Mouse (Mus musculus): ENCODE data around the gene Dph2. TPM values are rescaled to one million over a fixed set of nuclear protein-coding genes. Genes with fewer than 3 reads are reported as not detected.

The Dph2 gene
- total RNA-seq, 2 experiments from 2014 or later = 4.6 to 5.3 TPM

DNA sequence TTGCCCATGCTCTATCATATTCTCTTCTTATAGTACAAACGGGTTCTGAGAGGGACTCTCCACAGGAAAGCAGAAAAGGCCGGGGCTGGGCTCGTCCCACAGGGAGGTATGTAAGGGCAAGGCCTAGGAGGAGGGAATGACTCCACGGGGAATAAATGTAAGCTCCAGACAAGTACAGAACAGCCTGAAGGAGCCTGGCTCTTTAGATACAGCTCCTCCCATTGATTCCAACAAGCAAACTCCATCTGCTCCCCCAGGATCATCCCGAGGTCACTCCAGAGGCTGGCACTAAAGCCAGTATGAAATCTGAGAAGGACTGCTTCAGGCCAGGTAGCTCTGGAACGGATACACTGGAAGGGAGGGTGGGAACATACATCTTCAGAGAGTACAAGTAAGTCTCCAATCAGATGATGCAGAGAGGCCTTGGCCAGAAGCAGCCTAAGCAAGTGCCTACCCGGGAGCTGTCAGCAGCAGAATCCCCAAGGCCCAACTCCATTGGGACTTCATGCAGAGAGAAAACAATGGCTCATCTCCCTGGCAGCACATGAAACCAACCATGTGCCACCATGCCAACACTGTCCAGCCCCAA is 20.9 kb upstream of the Dph2 start:
- no peak for DNase-seq (ENCODE audit: low spot score in 2 of 2)

DNA sequence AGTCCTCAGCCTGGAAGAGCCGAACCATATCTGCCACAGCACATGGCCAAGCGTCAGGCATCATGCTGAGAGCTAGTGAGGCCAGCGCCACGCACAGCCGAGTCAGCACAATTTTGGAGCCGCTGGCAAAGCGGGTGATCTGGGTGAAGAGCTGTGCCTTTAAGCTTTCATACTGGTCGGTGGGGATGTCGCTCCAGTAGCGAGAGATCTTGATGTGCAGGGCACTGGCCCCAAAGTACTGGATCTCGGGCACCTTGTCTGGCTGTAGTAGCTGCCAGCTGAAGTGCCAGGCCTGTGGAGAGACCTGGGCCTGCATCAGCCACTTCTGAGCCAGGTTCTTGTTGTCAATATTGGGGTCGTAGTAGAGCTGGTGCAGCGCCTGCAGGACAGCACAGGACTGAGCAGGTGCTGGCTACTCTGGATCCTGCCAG is 20.3 kb upstream of the Dph2 start:
- DNase-seq (ENCODE audit: low spot score in 2 of 2) = no peak

DNA sequence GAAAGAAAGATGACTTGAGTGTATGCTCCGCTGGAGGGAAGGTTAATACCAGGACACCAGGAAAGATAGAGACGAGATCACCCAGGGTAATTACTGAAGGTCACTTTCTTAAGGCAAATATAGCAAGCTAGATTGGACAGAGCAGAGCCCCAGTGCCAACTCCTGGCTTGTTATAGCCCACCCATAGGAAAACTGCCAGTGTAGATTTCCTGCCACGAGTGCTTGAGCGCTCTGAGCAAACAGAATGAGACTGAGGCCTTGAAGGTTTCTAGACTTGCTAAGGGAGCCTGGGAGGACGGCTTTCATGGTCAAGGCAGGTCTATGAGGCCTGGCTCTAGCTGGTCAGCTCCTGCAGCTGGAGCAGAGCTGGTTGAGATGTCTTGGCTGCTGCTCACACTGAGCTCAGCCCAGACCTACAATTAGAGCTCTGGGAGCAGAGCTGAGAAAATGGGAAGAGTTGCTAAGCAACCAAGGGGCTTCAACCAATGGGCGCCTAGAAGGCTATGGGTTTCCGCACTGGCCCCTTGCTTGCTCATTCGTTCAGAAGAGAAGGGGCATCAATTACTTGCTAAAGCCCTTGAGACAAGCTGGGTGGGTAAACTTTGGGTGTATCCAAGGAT is 17.1 kb upstream of the Dph2 start:
- DNase-seq (ENCODE audit: low spot score in 2 of 2) = no peak

DNA sequence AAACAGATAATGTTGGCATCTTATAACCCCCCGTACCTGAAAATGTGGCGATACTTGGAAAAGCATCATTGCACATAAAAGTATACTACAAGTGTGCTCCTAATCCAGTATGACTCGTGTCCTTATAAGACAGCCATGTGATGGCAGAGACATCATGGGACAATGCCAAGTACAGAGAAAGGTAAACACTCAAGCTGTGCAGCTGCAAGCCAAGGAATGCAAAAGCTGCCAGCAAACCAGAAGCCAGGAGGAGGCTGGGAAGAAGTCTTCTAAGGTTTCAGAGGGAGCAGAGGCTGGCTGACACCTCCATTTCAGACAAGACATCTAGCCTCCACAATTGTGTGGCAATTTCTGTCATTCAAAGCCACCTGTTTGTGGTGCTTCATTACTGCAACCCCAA is 14.4 kb upstream of the Dph2 start:
- no peak for DNase-seq (ENCODE audit: low spot score in 2 of 2)

DNA sequence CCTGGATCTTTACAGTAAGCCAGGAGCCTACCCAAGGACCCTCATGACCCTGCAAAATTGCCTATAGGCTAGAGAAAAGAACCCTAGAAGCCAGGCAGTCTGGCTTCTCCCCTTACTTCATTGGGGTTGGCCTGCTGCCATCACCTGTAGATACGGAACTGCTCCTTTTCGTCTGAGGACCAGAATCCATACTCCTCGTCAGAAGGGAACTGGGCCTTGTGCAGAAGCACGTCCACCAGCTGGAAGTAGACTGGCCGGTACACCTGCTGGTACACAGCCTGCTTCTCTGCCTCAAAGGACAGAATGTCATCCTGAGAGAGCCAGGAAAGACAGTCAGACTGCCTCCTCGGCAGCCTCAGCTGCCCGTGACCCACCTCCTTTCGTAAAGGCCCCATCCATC is 12.9 kb upstream of the Dph2 start:
- DNase-seq (ENCODE audit: low spot score in 2 of 2) = no peak

DNA sequence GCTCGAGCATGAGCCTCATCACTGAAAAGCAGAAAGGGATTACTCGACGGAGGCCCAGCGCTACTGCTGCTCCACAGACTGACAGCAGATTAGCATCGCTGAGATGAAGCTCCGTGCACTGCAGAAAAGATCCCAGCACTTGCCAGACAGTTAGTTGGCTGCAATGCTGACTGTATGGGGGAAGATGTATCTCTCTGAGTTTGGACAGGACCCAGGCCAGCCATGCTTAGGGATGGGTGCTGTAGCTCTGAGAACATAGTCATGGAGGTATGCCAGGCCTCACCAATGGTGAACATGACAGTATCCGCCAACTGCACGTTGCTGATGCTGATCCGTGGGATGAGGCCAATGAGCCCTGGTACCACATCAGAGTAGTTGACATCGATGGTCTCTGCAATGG is 12.3 kb upstream of the Dph2 start:
- DNase-seq (ENCODE audit: low spot score in 2 of 2) = no peak

DNA sequence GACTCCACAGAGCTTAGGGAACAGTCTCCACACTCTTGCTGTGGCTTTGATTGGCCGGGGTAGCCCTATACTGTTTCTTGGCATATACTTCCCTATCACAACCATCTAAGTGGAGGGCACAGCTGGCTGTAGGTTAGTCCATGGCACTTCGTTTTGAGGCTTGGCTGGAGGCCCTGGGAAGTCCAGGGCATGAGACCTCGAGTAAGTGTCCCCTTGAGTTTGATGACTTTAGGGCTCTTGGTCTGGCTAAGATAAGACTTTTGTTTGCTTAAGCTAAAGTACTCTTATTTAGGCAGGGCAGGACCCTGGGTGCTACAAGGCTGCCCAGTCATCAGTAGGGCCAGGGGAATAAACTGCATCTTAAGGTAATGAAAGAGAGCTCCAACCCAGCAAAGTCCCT is 6.3 kb upstream of the Dph2 start:
- no peak for DNase-seq (ENCODE audit: low spot score in 2 of 2)

DNA sequence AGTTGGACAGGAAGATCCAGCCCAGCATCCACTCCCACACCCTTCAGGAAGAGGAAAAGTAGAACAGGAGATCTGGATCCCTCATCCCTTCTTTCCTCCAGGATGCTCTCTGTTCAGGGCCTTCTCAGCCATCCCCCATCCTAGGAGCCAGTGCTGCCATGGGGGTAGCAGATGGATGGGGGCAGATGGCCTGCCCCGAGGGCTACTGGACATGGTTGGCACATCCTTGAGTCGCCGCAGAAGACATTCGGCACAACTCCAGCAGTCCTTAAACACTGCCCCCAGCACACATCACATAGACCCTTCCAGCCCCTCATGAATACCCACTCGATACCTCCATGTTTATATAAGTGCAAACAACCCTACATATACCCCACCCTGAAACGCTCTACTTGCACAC is 4.2 kb upstream of the Dph2 start:
- DNase-seq (ENCODE audit: low spot score in 2 of 2) = no peak

DNA sequence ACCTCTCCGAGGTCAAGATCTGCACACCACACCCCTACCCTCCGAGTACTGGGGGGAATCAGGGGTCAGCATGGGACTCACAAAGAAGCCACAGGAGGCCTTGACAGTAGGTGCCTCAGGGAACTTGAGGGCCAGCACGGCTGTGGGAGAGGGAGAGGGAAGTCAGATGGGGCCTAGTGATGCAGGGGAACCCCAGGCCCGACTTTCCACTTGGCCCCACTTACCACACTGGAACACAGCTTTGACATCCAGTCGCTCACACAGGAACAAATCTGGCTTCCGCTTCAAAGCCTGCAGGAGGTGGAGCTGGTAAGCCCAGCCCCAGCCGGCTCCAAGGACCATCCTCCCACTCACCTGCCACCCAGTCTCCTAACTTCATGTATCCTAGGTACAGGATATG is 3.5 kb upstream of the Dph2 start:
- no peak for DNase-seq (ENCODE audit: low spot score in 2 of 2)

DNA sequence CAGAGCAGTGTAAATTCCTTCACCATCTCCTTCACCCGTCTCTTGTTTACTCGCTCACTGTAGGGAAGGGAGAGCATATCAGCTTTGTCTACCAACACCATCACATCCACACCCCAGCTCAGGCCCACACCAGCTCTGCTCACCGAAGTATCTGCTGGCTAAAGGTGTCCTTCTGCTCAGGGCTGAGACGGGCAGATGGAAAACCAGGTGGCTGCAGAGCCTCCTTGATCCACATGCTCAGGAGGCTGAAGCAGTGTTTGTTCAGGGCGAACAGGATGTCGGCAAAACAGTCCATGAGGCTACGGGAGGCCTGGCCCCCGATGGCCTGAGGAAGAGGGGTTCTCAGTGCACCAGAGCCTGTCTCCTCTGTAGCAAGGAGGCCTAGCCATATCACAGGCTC is 2.8 kb upstream of the Dph2 start:
- no peak for DNase-seq (ENCODE audit: low spot score in 2 of 2)

DNA sequence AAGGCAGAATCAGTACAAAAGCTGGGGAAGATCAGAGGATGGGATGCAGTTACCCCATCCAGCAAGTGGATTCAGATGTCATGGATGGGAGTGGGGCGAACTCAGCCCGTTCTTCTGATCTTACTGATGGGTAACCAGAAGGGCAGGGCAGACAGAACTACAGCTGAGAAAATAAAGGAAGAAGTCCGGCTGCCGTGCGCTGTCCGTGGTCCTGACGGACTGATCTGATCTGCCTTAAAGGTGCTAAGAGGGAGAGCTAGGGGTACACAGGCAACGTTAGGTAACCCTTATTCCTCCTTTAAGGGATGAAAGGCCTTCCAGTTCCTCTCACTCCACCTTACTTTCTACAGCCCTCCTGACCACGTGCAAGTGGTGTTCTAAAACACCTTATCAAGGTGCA is 1.5 kb upstream of the Dph2 start:
- peak in 1 of 2 experiments; percentile 60 for DNase-seq (ENCODE audit: low spot score in 2 of 2)

DNA sequence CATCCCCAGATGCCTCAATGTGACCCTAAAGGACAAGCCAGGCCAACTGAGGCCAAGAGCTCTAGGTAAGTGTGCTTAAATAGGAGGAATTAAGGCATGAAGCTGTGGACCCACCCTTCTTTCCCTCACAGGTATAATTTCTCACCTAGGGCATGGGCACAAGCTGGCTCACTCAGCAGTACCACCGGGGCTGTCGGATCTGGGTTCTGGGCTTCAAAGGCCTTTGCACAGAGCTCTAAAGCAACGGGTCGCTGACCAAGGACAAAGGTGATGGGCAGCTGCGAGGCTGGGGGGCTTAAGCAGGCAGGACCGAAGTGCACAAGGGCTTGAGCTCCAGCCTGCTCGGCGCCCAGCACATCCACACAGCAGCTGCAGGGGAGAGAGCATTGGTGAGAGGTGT is 1.1 kb downstream of the Dph2 start:
- DNase-seq (ENCODE audit: low spot score in 2 of 2) = no peak

DNA sequence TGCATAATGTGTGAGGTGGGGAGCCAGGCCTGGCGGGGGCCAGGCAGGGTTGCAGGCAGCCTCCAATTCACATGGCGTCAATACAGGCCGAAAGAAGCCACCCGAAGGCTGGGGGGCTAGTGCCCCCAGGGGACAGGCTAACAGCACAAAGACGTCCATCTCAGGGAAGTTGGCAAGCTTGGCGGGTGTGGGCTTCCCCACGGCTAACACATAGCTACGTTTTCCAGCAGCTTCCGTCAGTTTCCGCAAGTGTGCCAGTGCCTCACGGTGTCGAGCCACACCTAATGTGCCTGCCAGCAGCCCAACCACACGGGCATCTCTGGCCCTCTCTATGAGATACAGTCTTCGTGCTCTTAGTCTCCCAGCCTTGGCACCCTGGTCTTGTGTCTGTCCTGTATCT is 1.8 kb downstream of the Dph2 start:
- DNase-seq (ENCODE audit: low spot score in 2 of 2) = no peak

DNA sequence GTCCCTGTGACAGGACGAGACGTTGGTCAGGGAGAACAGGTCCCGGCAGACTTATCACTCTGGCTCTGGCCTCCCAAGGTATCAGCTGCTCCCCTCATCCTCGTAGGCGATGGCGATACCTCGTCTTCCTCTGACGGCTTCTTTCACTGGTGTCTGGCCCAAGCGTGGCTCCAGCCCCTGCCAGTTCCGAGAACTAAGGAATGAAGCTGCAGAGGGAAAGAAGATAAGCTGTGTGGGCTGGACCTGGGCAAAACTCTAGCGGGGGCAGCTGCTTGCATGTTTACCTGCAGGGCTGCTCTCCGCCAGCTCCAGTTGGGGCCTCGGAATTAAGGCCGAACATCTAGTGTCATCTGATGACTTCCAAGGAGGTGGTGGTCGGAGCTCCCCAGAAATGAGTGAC is 2.4 kb downstream of the Dph2 start:
- DNase-seq (ENCODE audit: low spot score in 2 of 2) = no peak

DNA sequence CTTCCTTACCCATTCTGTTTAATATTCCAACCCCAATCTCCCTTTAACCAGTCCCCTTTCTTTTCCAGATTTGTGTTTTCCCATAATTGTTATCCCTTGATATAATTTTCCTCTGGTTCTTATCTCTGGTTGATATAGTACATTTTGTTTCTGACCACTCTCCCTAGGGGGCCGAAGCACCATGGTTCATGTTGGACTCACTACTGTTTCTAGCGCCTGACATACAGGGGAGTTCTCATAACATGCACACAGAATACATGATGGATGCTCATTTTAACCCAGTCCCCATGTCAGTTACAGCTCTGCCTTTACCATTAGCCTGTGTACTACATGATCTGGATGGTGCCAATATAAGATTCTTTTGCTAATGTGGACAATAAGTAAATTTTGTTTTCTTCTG is 3.9 kb downstream of the Dph2 start:
- no peak for DNase-seq (ENCODE audit: low spot score in 2 of 2)

DNA sequence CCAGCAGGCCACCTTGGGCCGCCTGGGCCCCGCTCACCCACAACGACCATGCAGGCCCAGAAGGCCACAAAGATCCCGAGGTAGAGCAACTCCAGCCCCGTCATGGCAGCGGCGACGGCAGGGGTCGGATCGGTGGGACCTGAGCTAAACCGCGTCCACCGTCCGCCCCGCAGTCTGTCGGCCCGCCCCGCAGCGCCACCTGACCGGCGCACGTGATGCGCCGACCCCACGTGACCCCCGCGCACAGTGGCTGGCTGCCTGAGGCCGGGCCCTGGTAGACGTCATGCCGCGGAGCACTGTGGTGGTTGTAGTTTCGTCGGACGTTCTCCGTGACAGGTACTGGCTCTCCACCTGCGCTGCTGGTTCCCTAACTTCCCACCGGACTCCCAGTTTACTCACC is 4.7 kb downstream of the Dph2 start, which contains the start of gene Atp6v0b:
Atp6v0b (minus strand) TSS at position 201 of the 400 bp plus-strand sequence.
- peak; percentile 91 to 93 for DNase-seq (ENCODE audit: low spot score in 2 of 2)

DNA sequence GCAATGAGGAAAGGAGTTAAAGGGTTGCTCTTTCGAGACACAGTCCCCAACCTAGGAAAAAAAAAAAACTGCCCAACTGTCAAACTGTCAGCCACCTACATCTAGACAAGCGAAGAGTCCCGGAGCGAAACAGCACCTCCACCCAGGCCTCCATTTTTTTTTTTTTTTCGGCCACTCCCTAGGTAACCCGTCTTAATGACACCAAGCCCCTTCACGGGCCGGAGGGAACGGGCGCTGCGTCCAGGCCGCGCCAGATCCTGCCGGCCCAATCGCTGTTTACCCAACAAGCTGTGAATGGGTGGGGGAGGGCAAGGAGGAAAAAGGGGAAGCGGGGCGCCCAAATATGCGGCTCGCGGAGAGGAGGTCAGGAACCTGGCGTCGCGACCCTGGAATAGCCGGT is 5.2 kb downstream of the Dph2 start:
- DNase-seq (ENCODE audit: low spot score in 2 of 2) = no peak

DNA sequence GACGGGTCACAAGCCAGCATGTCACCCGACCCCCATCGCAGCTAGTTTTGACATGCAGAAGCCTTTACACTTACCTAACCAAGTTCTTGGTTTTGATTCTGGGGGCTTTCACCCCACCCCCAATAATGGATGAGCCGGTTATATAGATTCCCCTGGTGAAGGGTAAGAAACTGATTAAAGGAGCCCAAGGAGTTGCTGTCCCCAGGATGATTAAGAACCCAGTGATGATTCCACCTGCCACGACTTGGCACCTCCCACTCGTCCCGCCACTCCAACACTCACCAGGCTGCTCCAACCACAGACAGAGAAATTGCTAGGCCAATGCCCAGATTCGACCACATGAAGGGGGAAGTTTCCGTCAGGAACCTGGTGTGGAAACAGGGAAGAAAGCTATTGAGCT is 5.8 kb downstream of the Dph2 start:
- DNase-seq (ENCODE audit: low spot score in 2 of 2) = no peak

DNA sequence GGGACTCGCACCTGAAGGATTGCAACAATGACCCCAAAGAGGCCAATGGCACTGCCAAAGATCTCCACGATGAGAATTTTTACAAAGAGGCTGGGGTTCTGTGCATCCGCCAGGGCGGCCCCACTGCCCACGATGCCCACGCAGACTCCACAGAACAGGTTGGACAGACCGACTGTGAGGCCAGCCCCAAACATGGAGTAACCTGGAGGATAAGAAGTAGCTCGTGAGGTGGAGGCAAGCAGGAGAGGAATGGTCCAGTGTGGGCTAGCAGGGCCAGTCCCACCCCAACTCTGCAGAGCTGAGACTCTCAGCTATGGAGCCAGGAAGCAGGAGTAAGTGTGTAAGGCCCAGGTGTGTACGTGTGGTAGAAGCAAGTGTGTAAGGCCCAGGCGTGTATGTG is 6.7 kb downstream of the Dph2 start:
- no peak for DNase-seq (ENCODE audit: low spot score in 2 of 2)

DNA sequence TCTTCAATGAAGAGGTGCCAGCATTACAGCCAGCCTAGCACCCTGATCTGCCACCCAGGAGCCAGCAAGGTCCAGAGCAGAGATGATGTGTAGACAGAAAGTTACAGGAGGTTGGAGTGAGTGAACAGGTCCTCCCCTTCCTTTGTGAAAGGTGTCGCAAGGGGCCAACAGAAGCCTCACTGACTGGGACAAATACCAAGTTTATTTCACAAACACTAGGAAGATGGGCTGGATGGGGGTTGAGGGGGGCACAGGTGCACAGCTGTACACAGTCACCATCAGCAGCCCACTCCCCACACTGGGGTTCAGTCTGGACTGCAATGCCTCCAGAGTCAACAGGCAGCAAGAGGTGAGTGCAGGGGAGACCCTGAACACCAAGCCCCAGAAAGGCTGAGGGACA is 7.7 kb downstream of the Dph2 start:
- no peak for DNase-seq (ENCODE audit: low spot score in 2 of 2)

DNA sequence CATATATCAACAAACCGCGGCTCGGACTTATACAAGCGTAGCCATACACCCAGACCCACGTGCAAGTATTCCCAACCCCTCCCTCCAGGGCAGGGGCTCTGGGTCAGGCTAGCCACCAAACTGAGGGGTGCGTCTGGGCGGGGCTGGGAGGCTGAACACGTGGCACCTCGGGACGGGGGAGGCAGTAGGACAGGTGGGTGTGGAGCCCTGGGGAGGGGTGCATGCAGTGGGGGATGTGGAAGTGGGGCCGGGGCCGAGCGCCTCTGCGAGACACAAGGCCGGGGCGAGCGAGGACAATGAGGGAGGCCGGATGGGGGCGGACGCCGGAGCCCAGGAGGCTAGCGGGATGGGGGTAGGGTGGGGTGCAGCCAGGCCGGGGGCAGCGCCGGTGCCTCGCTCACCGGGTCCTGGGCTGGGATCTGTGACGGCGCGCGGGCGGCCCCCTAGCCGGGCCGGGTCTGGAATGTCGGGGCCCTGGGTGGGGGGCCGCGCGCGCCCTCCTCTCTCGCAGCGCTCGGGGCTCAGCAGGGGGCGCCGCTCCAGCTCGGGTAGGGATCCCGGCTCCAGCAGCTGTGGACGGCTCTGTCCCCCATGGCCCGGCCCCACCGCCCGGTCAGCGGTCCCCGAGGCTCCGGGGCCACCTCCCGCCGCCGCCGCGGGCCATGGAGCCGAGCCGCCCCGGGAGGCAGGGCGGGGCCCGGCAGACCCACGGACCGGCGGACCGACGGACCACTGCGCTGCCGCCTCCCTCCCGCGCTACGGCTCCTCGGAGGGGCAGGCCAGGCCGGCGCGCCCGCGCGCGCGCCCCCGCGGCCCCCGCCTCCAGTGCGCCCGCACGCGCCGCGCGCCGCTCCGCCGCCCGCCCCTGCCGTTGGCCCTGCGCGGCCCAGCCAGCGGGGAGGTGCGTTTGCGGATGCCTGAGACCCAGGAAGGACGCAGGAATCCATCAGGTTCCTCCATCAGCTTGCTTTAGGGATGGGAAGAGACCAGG is 8.8 kb downstream of the Dph2 start, which contains the start of gene B4galt2:
B4galt2 (minus strand) TSS at position 787 of the 991 bp plus-strand sequence.
- DNase-seq (ENCODE audit: low spot score in 2 of 2) = peak; percentile 57 to 67

DNA sequence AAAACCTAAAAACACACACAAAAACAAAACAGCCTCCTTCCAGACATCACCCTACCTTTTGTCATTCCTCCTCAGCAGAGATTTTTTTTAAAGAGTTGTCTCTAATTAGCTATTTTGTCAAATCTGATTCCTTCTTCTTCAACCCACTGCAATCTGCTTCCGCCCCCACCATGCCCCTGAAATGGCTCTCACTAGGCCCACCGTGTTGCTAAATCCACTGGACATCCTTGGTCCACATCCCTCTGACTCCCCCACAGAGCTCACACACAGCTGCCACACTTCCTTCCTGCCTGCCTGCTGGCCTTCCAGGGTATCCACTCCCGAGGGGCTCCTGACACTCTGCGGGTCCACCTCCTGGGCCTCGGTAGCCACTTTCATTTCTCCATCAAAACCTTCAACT is 13.1 kb downstream of the Dph2 start:
- no peak for DNase-seq (ENCODE audit: low spot score in 2 of 2)

All from gastrocnemius, postnatal 4 days (tissue).